Mouse (Mus musculus) retina, postnatal 7 days (tissue): ENCODE measurements around the gene Tmem209.

Source experiments
- DNase-seq: peaks from one replicate; pipeline ENCODE4 v3.0.0-alpha.2; 2012; ENCODE audit warnings: low read depth, low spot score

Gene Tmem209

DNA sequence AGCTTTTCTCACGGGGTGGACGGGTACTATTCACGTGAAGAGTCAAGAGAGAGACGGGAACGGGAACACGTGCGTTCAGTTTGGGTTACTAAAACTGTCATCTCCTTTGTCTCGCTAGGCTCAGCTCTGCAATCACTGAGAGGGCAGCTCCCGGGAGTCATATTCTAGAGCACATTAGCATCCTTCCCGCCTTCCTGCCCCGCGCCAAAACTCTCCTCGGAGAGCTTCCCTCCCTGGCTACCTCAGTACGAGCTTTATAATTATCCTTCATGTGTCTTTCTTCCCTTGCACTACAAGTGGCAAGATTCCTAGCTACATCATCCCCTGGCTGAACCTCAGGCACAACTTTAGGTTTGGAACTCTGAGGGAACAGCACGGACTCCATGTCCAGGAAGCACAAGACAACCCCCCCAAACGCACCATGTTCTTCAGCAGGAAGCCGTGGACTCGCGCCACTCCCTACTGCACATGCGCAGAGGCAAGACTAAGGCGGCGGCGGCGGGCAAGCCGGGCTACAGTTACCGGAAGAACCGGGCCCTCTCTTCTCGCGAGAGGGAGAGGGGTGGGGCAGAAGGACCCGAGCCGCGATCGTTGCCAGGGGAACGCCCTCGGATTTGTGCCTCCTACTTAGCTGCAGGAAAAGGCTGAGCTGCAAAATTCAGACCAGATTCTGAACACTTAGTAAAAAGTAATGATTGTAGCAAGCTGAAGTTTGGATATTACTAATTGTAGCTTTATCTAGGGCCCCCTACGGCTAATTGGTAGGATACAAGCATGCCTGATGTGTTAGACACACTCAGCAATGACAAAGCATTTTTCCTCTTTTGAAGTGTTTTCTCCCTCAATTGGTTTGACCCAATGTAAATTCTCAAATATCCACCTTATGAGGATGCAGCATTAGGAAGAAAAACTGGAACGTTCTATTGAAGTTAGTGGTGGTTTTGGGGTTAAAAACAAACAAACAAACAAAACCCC is at the start of gene Tmem209, which contains the start of gene Ssmem1:
Tmem209 (minus strand) TSS at position 519 of the 975 bp plus-strand sequence.
Ssmem1 (plus strand) TSS at position 585 of the 975 bp plus-strand sequence.
- DNase-seq = peak; percentile 97

- no peak for DNase-seq
Observed at GRCm38 (mm10) chr6:30556080-30556479, 46.5 kb upstream of the Tmem209 start.

- DNase-seq = no peak
Observed at GRCm38 (mm10) chr6:30554621-30555170, 45.1 kb upstream of the Tmem209 start.

GRCm38 (mm10) chr6:30554092-30554491 is 44.5 kb upstream of the Tmem209 start:
- DNase-seq = no peak

DNA sequence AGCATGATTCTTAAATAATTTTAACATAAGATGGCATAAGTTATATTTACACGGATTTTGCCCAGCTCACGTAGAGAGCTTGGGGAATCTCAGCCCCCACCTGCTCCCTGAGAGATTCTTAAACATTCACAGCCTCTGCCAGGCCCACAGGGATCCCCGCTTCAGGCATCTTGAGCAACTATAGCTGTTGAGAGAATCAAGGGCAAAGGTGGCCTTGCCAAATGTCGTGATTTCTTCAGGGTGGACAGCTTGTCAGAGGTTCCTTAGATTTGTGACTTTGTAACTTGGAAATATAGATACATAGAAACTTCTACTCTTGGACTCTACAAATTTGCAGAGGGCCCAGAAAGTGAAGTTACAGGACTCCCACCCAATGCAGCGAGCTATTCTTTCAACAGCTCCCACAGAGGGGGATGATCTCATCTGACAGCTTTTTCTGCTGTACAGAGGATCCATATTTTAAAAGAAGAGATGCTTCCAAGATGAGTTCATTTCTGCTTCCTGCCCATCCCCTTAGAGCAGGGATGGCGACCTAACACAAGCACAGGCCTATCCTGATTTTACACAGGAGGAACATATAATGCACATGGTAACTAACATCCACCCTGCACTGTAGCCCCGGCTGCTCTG is 43.9 kb upstream of the Tmem209 start:
- no peak for DNase-seq

DNA sequence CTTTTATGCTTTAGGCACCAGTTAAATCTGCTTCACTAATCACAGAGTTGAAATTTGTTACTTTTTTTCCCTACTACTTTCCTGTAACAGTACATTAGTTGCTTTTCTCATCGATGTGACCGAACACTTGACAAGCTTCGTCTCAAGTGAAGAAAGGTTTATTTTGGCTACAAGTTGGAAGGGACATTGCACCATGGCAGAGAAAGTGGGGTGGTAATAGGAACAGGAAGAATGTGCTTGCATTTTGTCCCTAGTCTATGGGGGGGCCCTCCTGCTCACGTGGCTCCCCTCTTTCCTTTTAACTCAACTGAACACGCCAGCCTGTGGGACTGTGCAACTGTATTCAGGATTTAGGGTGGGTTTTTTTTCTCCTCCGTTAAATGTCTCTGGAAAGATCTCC is 43.0 kb upstream of the Tmem209 start:
- DNase-seq = no peak

DNA sequence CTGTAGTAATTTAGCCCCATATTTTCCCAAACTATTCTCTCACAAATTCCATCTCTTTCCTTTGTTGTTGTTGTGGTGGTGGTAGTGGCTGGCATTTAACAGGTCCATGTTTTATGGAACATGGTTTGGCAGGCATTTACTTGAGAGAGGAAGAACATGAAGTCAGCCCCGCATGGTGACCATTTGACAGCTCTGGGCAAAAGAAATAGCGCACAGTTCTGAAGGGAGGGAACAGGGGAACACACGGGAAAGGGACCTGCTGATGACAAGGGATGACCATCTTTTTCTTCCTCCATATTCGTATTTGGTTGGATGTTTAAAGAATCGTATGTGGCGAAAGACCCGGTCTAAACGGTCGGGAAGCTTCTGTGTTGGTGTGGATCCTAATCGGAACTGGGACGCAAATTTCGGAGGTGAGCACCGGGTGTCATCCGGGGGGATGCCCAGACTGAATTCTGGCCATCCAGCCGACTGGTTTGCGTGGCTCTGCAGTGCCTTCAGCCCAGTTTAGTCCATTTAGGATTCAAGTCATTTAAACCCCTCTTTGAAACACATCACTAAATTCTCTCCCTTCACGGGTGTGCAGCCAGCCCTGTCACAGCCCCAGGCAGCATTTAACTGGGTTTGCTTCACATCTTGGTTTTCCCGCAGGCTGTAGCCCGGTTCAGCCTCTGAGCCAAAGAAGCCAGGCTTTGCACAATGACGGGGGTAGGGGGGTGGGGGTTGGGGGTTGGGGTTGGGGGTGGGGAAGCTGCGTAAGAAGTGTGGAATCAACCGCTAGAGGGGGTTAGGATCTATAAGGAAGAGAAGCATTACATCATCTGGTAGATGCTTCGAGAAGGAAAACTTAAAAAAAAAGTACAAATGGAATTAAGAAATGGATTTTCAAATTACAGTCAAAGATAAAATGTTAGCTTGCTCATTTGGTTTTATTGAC is 42.3 kb upstream of the Tmem209 start:
- peak; percentile 35 for DNase-seq

DNA sequence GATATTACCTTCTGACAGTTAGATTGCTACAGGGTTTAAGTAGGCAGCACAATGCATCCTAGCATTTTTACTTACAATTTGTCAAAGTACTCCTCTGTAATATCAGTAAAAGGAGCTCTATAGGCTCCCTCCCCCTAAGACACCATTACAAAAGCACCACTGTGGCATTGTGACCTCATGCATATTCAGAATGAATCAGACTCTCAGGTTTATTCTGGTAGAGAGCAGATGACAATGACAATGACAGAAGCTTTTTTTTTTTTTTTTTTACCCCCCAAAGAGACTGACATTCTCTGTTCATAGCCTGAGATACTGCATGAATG is 41.6 kb upstream of the Tmem209 start:
- no peak for DNase-seq

- DNase-seq = no peak
Observed at GRCm38 (mm10) chr6:30550496-30551192, 41.1 kb upstream of the Tmem209 start.

DNA sequence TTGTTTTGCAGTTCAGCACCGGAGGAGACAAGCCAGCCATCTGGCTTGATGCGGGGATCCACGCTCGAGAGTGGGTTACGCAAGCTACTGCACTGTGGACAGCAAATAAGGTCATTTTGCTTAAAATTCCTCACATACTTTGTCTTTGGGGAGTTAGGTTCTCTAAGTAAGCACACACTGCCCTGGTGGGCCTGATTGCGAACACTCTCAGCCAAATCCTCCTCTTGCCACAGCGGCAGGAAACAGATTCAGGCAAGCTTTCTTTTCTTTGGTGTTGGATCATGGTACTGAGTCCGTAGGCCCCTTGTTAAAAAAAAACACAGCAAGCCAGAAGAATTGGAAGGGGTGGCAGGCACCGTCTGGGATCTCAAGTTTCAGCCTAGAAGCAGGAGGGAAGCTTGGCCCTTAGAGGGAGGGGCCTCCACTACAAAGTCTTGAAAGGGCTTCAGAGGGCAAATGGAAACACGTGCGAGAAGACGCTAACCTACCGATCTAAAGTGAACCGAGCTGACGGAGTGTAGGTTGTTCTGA is 39.7 kb upstream of the Tmem209 start:
- DNase-seq = no peak

GRCm38 (mm10) chr6:30547656-30548306 is 38.2 kb upstream of the Tmem209 start:
- DNase-seq = no peak

DNA sequence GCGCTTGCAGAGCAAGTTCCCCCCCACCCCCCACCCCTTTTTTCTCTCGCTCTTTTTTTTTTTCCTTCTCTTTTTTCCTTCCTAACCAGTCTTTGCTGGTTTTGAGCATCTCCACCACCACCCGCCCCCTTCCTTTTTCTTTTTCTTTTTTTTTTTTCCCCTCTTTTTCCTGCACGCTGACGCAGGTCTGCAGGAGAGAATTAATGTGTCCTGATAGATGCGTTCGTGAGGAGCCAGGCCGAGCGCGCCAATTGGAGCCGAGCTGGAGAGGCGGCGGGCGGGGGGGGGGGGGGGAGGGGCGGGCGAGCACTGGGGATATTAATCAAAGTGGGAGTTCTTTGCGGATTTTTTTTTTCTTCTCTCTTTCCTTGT is 37.7 kb upstream of the Tmem209 start:
- DNase-seq = no peak

DNA sequence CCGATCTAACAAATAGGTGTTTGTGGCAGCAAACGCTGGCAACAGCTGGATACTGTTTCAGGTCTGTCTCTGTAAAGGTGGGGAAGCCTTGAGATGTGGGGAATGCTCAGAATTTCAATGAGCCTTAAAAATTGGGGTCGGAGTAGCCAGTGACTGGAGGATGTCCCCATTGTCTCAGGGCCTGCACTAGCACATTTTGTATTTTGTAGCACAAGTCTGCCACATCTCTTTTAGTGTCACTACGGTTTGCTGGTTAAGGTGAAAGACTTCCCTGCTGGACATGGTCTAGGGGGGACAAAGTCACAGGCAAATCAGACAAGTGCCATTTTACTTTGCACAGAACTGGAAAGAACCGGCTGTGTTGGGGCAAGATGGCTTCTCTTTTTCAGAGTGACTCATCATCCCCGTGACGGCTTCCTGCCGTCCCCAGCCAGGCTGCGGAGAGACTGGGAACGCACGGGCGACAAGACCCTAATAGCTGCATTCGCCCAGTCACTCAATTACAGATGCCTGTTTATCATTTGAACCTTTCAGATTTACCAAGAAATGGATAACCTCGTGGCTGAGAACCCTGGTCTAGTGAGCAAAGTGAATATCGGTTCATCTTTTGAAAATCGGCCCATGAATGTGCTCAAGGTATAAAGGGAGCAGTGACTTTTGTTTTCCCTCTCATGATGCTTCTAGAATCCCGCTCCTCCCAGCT is 37.1 kb upstream of the Tmem209 start:
- no peak for DNase-seq

DNA sequence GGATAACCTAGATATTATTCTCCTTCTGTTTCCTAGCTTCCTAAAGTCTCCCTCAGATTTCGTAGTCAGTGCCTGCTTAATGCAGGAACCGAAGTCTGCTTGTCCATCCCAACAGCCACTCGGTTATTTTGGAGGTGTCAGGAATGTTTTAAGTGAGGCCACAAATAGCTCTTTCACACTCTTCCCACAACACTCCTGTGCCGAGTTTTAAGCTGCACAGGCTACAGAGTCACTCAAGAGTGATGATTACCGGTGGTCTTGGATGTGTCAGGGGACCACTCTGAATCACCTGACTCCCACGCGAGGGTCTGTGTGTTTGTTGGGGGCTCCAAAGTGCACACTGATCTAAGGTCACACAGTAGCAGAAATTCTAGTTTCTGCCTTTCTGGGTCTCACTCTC is 36.1 kb upstream of the Tmem209 start:
- DNase-seq = no peak

DNA sequence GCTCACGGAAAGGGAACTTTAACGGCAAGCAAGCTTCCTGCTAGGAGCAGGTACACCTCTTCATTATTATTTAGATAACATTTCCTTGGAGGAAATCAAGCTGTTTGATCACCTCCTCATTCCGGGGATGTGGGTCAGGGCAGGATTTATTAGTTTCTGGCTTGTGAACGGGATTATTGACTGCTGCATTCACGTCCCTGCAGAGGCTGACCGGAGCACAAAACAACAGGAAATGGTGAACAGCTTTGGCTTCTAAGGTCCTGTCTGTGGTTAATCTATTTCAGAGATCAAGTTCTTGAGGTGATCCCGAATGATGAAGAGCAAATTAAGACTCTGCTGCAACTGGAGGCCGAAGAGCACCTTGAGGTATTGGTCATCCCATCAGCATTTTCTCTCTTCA is 34.3 kb upstream of the Tmem209 start:
- no peak for DNase-seq

- no peak for DNase-seq
Observed at GRCm38 (mm10) chr6:30543077-30543476, 33.5 kb upstream of the Tmem209 start.

DNA sequence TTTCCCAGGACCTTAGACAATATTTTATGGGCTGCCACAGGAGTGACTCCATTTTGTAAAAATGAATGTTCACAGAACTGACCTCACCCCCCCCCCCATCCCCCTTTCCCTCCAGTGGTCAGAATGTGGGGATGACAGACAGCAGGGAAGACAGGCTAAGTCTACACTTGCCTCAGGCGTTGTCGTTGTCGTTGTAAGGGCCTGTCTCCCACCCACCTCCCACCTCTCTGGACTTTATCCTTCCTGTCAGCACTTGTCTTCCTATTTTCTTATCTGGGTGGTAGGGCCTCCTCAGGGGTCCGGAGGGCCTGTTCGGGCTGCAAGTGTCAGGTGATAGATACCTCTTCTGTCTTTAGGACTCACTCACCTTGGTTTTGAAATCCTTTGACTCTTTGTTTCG is 32.7 kb upstream of the Tmem209 start:
- DNase-seq = no peak

- no peak for DNase-seq
Observed at GRCm38 (mm10) chr6:30541009-30541799, 31.6 kb upstream of the Tmem209 start, which contains the start of gene Cpa2. TSS of gene Cpa2 (plus strand) at chr6:30541582.

DNA sequence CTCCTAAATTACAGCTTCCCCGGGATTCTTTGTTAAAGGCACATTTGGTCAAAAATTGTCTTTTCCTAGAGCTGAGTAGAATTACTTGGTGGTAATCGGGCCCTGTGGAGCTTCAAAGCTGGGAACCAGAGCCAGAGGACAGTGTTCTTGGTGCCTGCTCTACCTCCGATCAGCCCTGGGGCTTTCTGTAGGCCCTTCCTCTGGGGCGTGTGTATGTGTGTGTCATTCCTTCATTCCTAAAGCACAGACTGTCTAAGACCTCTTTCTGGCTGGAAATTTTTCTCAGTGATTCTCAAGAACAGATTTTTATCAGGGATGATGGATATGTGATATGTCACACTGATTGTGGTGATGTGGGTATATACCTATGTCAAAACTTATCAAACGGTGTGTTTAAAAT is 29.2 kb upstream of the Tmem209 start:
- no peak for DNase-seq
